Mouse (Mus musculus): ENCODE measurements at regions not wholly inside any gene's neighbourhood (a gene's known extent, or its start where the extent isn't known, plus 50 kb on each side); places are given as distances from the start of the nearest gene placed in this dataset.

- TF ChIP-seq TCF3 (IDR thresholded peaks at IDR 0.05; ENCODE audit: insufficient read length, low read depth), result no peak
- TF ChIP-seq POLR2A (IDR thresholded peaks at IDR 0.05; ENCODE audit: insufficient read length, low read depth), result no peak
- TF ChIP-seq USF1 (IDR thresholded peaks at IDR 0.05; ENCODE audit: low read depth), result no peak
- TF ChIP-seq E2F4 (IDR thresholded peaks at IDR 0.05; ENCODE audit: insufficient read depth), result no peak
These were observed 266.6 kb upstream of the Gm765 start for GRCm38 (mm10) chr6:98609133-98609532.

Measured in myocyte (in vitro differentiated cells).